Mouse (Mus musculus) limb, embryonic 14.5 days (tissue): ENCODE results near the gene Ift80. TPM values are rescaled to one million over a fixed set of nuclear protein-coding genes. Genes with fewer than 3 reads are reported as not detected.

ENCODE experiments used
- ATAC-seq: fragments of 200-750 bp; cut with Nextera tagmentation; 2 replicates; pipeline ENCODE4 v1.8.0; 2017; ENCODE audit warnings: low read depth, moderate number of reproducible peaks, moderate TSS enrichment; ENCODE audit not compliant: low FRiP score
- DNase-seq: peaks from one replicate; pipeline ENCODE4 v3.0.0-alpha.2; 2015; ENCODE audit warnings: low spot score
- H3K27ac ChIP-seq: fragments of 300-500 bp; sonication (generic); replicated peaks from 2 replicates; pipeline ENCODE4 v1.5.1; 2014; ENCODE audit warnings: low read depth, mild to moderate bottlenecking, low read length, moderate library complexity, mixed read lengths
- H3K27me3 ChIP-seq: fragments of 300-500 bp; sonication (generic); 2 replicates; pipeline ENCODE4 v1.6.1; 2014; ENCODE audit warnings: low read length, mixed read lengths; ENCODE audit not compliant: control insufficient read depth, insufficient read depth
- H3K36me3 ChIP-seq: fragments of 300-500 bp; sonication (generic); 2 replicates; pipeline ENCODE4 v1.6.1; 2014; ENCODE audit warnings: mild to moderate bottlenecking, low read length, moderate library complexity, mixed read lengths; ENCODE audit not compliant: control insufficient read depth, insufficient read depth
- H3K4me1 ChIP-seq: fragments of 300-500 bp; sonication (generic); 2 replicates; pipeline ENCODE4 v1.6.1; 2014; ENCODE audit warnings: antibody characterized with exemption, low read length, mixed read lengths; ENCODE audit not compliant: control insufficient read depth, insufficient read depth
- H3K4me2 ChIP-seq: fragments of 300-500 bp; sonication (generic); replicated peaks from 2 replicates; pipeline ENCODE4 v1.6.1; 2014; ENCODE audit warnings: low read depth, mild to moderate bottlenecking, low read length, moderate library complexity; ENCODE audit not compliant: severe bottlenecking
- H3K4me3 ChIP-seq: fragments of 300-500 bp; sonication (generic); replicated peaks from 2 replicates; pipeline ENCODE4 v1.5.1; 2014; ENCODE audit warnings: low read length
- H3K9ac ChIP-seq: fragments of 300-500 bp; sonication (generic); 2 replicates; pipeline ENCODE4 v1.6.1; 2014; ENCODE audit warnings: mild to moderate bottlenecking, low read depth, low read length, moderate library complexity; ENCODE audit not compliant: severe bottlenecking
- H3K9me3 ChIP-seq: fragments of 300-500 bp; sonication (generic); 2 replicates; pipeline ENCODE4 v1.6.1; 2016; ENCODE audit warnings: low read length; ENCODE audit not compliant: control insufficient read depth
- POLR2A ChIP-seq: fragments of 200-500 bp; IDR thresholded peaks from 2 replicates; pipeline ENCODE4 v1.8.0; 2012; ENCODE audit warnings: inconsistent platforms, mild to moderate bottlenecking, moderate library complexity, borderline replicate concordance; ENCODE audit not compliant: insufficient read depth, insufficient read length; ENCODE audit errors: extremely low read depth
- WGBS: fragments of 180-500 bp; shearing (Covaris S2); extraction: QIAGEN DNeasy Blood & Tissue Kit; methylation state at CpG from one replicate; pipeline ENCODE4 v1.1.7; 2014; 5-methylcytosine and 5-hydroxymethylcytosine counted together
- polyA plus RNA-seq, 2 experiments: library from polyadenylated mRNA; depleted of rRNA in 1 of 2; stranded (reverse) in 1 of 2; unstranded in 1 of 2; fragments of >200 nt; fragmentation: Nextera tagmentation in 1 of 2; extraction: Ambion mirVana in 1 of 2; gene quantifications; 2 replicates each; pipeline versions ENCODE4 v1.2.1 to v1.2.3; 2012 to 2014

Gene Ift80
- polyA plus RNA-seq, 2 experiments = 16.4 to 24.3 TPM

- Histone ChIP-seq H3K9ac (no peak overlapping the region), H3K9me3 (no peaks in the 10 kb centered on the region), H3K4me1 (no peaks in the 10 kb centered on the region), H3K4me2 (no peak overlapping the region), H3K36me3 (peaks cover 61% of the 10 kb centered on the region), H3K27me3 (no peaks in the 10 kb centered on the region), H3K27ac (no peak overlapping the region), H3K4me3 (no peak overlapping the region)
- WGBS = 89% methylated on average over 3 of the region's 3 CpGs
- no peak for ATAC-seq
- no peak for TF ChIP-seq POLR2A
- no peak for DNase-seq
Measured at GRCm38 (mm10) chr3:69017181-69017580, 12.8 kb upstream of the Ift80 start.

DNA sequence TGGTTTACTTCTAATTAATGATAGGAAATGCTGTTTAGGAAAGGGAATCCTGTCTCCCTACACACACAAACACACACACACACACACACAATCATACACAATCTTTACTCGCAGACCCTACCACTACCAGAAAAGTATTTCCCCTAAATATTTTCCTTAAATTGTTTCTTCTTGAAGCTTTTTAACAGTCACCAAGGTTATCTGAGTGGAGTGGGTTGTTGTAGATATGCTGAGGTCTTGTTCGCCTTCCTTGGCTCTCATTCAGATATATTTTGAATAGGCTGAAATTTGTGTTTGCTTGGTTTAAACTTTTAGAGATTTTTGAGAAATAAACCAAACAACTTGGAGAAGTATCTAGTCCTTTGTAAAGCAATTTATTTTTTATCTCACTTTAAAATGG is 4.5 kb upstream of the Ift80 start:
- no peaks in the 10 kb centered on the region for H3K9me3 ChIP-seq
- TF ChIP-seq POLR2A = no peak
- H3K27ac ChIP-seq = no peak overlapping the region
- no peak for DNase-seq
- no peak overlapping the region for H3K4me2 ChIP-seq
- H3K9ac ChIP-seq = no peak overlapping the region
- H3K36me3 ChIP-seq = peaks cover 5% of the 10 kb centered on the region
- no peak overlapping the region for H3K4me3 ChIP-seq
- peaks cover 12% of the 10 kb centered on the region for H3K4me1 ChIP-seq
- ATAC-seq = no peak
- WGBS = 93% methylated on average over 2 of the region's 2 CpGs
- H3K27me3 ChIP-seq = no peaks in the 10 kb centered on the region

DNA sequence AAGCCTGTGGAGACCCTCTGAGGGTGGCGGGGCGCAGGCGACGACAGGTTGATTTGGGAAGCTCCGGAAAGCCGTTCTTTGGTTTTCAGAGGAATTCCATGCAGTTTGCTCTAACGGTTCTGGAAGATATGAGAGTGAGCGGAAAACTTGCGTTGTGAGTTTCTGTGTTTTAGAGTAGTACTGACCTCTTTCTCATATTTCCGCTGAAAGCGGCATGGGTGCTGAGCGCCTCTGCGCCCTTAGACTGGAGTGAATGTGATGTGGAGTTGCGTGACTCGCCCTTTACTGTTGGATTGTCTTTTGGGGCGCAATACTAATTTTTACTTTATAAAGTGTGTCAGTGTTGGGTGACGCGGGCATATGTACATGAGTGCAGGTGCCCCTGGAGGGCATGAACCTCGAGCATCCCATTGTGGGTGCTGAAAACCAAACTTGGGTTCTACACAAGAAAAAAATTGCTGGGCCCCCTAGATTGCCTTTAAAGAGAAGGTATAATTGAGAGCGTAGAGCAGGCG is 1.9 kb upstream of the Ift80 start:
- no peak overlapping the region for H3K27ac ChIP-seq
- no peak for TF ChIP-seq POLR2A
- H3K36me3 ChIP-seq = no peaks in the 10 kb centered on the region; the same call in 1 of the 2 replicates
- H3K27me3 ChIP-seq = no peaks in the 10 kb centered on the region
- peak overlapping the region; percentile 96 for H3K4me3 ChIP-seq
- ATAC-seq (no peak), DNase-seq (no peak)
- H3K9ac ChIP-seq = peak overlapping the region; percentile 82
- WGBS = 5% methylated on average over 21 of the region's 21 CpGs
- 0 out of 2 replicates have a peak, but pooled peaks cover 3% of the 10 kb centered on the region for H3K9me3 ChIP-seq
- peak overlapping the region; percentile 82 for H3K4me2 ChIP-seq
- H3K4me1 ChIP-seq = peaks cover 15% of the 10 kb centered on the region

GRCm38 (mm10) chr3:69005338-69006245 is 1.2 kb upstream of the Ift80 start:
- Histone ChIP-seq H3K4me3 (peak overlapping the region; percentile 96), H3K9me3 (0 out of 2 replicates have a peak, but pooled peaks cover 3% of the 10 kb centered on the region), H3K27me3 (no peaks in the 10 kb centered on the region), H3K4me2 (peak overlapping the region; percentile 82), H3K9ac (peak overlapping the region; percentile 82), H3K36me3 (no peaks in the 10 kb centered on the region; the same call in 1 of the 2 replicates), H3K4me1 (peaks cover 15% of the 10 kb centered on the region), H3K27ac (peak overlapping the region; percentile 89)
- TF ChIP-seq POLR2A = 0 out of 2 replicates have a peak, but pooled peaks have one; percentile 8
- ATAC-seq (peak; percentile 4), DNase-seq (peak; percentile 18)
- WGBS = under 1% methylated on average over 67 of the region's 72 CpGs

DNA sequence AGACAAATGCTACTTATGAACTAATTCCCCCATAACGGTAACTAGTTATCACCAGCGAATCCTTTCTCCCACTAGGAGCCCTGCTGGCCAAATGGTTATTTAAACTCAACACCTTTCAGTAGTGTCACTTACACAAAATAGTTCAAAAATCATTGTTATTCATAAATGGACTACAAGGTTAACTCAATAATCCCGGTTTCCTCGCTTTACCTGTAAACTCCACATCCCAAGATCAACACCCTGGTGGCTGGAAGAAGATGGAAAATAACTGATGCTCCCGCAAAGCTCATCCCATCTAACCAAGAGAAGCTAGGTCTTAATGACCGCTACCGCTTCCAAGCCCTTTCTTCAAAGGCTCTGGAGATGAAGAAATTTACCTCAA is 324 bp downstream of the Ift80 start:
- Histone ChIP-seq H3K4me3 (peak overlapping the region; percentile 96), H3K4me1 (peaks cover 15% of the 10 kb centered on the region), H3K9ac (peak overlapping the region; percentile 82), H3K27me3 (no peaks in the 10 kb centered on the region), H3K4me2 (peak overlapping the region; percentile 70), H3K36me3 (no peaks in the 10 kb centered on the region; the same call in 1 of the 2 replicates), H3K27ac (peak overlapping the region; percentile 89), H3K9me3 (0 out of 2 replicates have a peak, but pooled peaks cover 3% of the 10 kb centered on the region)
- ATAC-seq (peak; percentile 19), DNase-seq (no peak)
- WGBS = under 1% methylated on average over 7 of the region's 7 CpGs
- no peak for TF ChIP-seq POLR2A
